Comparison of ENCODE assay signal across 7 mouse cellular contexts in genomic region chr7:59711741-59712140, GRCm38 (mm10).
DNase-seq lines count a peak whose midpoint lies in the region; TF ChIP-seq lines count a peak whose summit lies in the region.
"Not testable (repeated sequence)": the region's sequence is repeated elsewhere in the genome, so short reads cannot be mapped to it uniquely, and the experiment has no call there.

No protein-coding gene starts in this region.

- not testable (repeated sequence) for H3K4me3 ChIP-seq in cerebellum, adult 2 months (replicated peaks; ENCODE audit: insufficient read depth, low read depth, low read length); lung, adult 2 months (replicated peaks; ENCODE audit: extremely low read depth, low read depth, low read length)

- not testable (repeated sequence) for TF ChIP-seq POLR2A in cerebellum, adult 2 months (IDR thresholded peaks at IDR 0.05; ENCODE audit: borderline replicate concordance, insufficient read depth, low read length); lung, adult 2 months (IDR thresholded peaks at IDR 0.05; ENCODE audit: borderline replicate concordance, extremely low read depth, low read depth, low read length)

- H3K27ac ChIP-seq in cerebellum, adult 2 months (ENCODE audit: insufficient read depth, low read length), result not testable (repeated sequence)

- WGBS in cerebellum, adult 2 months, result 60% methylated on average over 1 of the region's 1 CpGs
- 83% methylated on average over 1 of the region's 1 CpGs for WGBS in lung, adult 2 months

- DNase-seq in cerebellum, adult 2 months, result peak; percentile 31 to 59
- peak; percentile 19 for DNase-seq in gastrocnemius, adult 18-20 months (ENCODE audit: low spot score)
- peak; percentile 2 to 6 for DNase-seq in heart, postnatal 36 days
- peak; percentile 34 for DNase-seq in layer of hippocampus, adult 9-11 months
- peak; percentile 10 for DNase-seq in lung, adult 2 months
- peak; percentile 47 to 65 for DNase-seq in right cerebral cortex, postnatal 10 days (ENCODE audit: low spot score in 2 of 2)
- peak; percentile 3 to 25 for DNase-seq in thymus, postnatal 10 days (ENCODE audit: low spot score in 2 of 2)

- not testable (repeated sequence) for TF ChIP-seq CTCF in cerebellum, adult 2 months (IDR thresholded peaks at IDR 0.05; ENCODE audit: borderline replicate concordance, insufficient read depth, low read depth, low read length); lung, adult 2 months (IDR thresholded peaks at IDR 0.05; ENCODE audit: insufficient read depth, low read length)

- intact Hi-C loops in heart, postnatal 36 days (cut with DNase I), result not testable (repeated sequence)

- not testable (repeated sequence) for H3K4me1 ChIP-seq in cerebellum, adult 2 months (ENCODE audit: control insufficient read depth, insufficient read depth, low read length); lung, adult 2 months (ENCODE audit: control insufficient read depth, insufficient read depth, low read length)

- not testable (repeated sequence) for H3K27me3 ChIP-seq in cerebellum, adult 2 months (ENCODE audit: control insufficient read depth, insufficient read depth, low read length)

Comparison
In these comparisons a context has a peak if more than half of its experiments do, and no peak if none do; other contexts are left out.
1. DNase-seq: peak in every context shown above with its lines; median percentile 56 in right cerebral cortex, postnatal 10 days; 45 in cerebellum, adult 2 months; 34 in layer of hippocampus, adult 9-11 months; 19 in gastrocnemius, adult 18-20 months; 14 in thymus, postnatal 10 days; 10 in lung, adult 2 months; 4 in heart, postnatal 36 days.